Mouse (Mus musculus) heart, postnatal 4 days (tissue): Measurements from ENCODE around the gene Sycp1. TPM values are rescaled to one million over a fixed set of nuclear protein-coding genes. Genes with fewer than 3 reads are reported as not detected.

Experiments used
- total RNA-seq, 2 experiments: library from RNA; stranded (reverse); gene quantifications; 2 replicates each; pipeline ENCODE4 v1.2.3; 2021

Gene Sycp1
- total RNA-seq, 2 experiments from 2014 or later = not detected

Other genes starting within 250 kb of the Sycp1 start
- 10 to 100 TPM; 49.5 to 50.6 TPM for gene Tspan2, start 201.6 kb downstream of the Sycp1 start, total RNA-seq
- gene Tshb, start 153.4 kb downstream of the Sycp1 start, total RNA-seq = not detected
- not detected for gene Nr1h5, start 28.0 kb upstream of the Sycp1 start, total RNA-seq
- 100 to 1,000 TPM; 111 to 119 TPM for gene Sike1, start 59.6 kb upstream of the Sycp1 start, total RNA-seq
- gene Csde1, start 84.3 kb upstream of the Sycp1 start, total RNA-seq = 100 to 1,000 TPM; 384 to 408 TPM
- gene Nras, start 122.2 kb upstream of the Sycp1 start, total RNA-seq = 100 to 1,000 TPM; 120 to 122 TPM
- under 1 TPM; 0.25 to 0.43 TPM for gene Ampd1, start 137.9 kb upstream of the Sycp1 start, total RNA-seq
- gene Dennd2c, start 166.5 kb upstream of the Sycp1 start, total RNA-seq = 1 to 10 TPM; 3.6 to 4.3 TPM
- 10 to 100 TPM; 62.0 to 67.9 TPM for gene Bcas2, start 235.6 kb upstream of the Sycp1 start, total RNA-seq